Mouse (Mus musculus) liver, adult 2 months (tissue): Measurements from ENCODE around the gene Opn4. TPM values are rescaled to one million over a fixed set of nuclear protein-coding genes. Genes with fewer than 3 reads are reported as not detected.

ENCODE experiments used
- DNase-seq: peaks from one replicate; pipeline ENCODE4 v3.0.0-alpha.2; 2011; ENCODE audit warnings: low read depth, low spot score; ENCODE audit errors: extremely low read depth
- H3K27ac ChIP-seq: fragments of 200-500 bp; replicated peaks from 2 replicates; pipeline ENCODE4 v1.5.1; 2012; ENCODE audit warnings: low read depth, mild to moderate bottlenecking, control low read depth, inconsistent platforms, low read length; ENCODE audit not compliant: insufficient read depth
- H3K27me3 ChIP-seq: fragments of 200-500 bp; 2 replicates; pipeline ENCODE4 v1.6.1; 2012; ENCODE audit warnings: mild to moderate bottlenecking, moderate library complexity, low read length, inconsistent platforms; ENCODE audit not compliant: control insufficient read depth, insufficient read depth
- H3K36me3 ChIP-seq: fragments of 200-500 bp; 2 replicates; pipeline ENCODE4 v1.6.1; 2012; ENCODE audit warnings: low read length, inconsistent platforms; ENCODE audit not compliant: control insufficient read depth, insufficient read depth
- H3K4me1 ChIP-seq: fragments of 200-500 bp; 2 replicates; pipeline ENCODE4 v1.6.1; 2011; ENCODE audit warnings: low read length; ENCODE audit not compliant: control insufficient read depth, insufficient read depth
- H3K4me3 ChIP-seq: fragments of 200-500 bp; 2 replicates; pipeline ENCODE4 v1.5.1; 2011; ENCODE audit warnings: low read depth, mild to moderate bottlenecking, control low read depth, low read length, moderate library complexity; ENCODE audit not compliant: insufficient read depth
- H3K79me2 ChIP-seq: fragments of 200-500 bp; 2 replicates; pipeline ENCODE4 v1.6.1; 2012; ENCODE audit warnings: inconsistent platforms, mild to moderate bottlenecking, low read length, moderate library complexity; ENCODE audit not compliant: control insufficient read depth, insufficient read depth
- H3K9ac ChIP-seq: fragments of 200-500 bp; 2 replicates; pipeline ENCODE4 v1.6.1; 2012; ENCODE audit warnings: low read depth, mild to moderate bottlenecking, control low read depth, inconsistent platforms, low read length
- CTCF ChIP-seq: fragments of 200-500 bp; IDR thresholded peaks from 2 replicates; pipeline ENCODE4 v1.5.1; 2011; ENCODE audit warnings: low read depth, low read length, control low read depth
- POLR2A ChIP-seq: fragments of 200-500 bp; IDR thresholded peaks from 2 replicates; pipeline ENCODE4 v1.6.1; 2011; ENCODE audit warnings: low read length, control low read depth; ENCODE audit not compliant: insufficient read depth; ENCODE audit errors: extremely low read depth
- WGBS: fragments of 180-500 bp; shearing (Covaris S2); methylation state at CpG from one replicate; pipeline ENCODE4 v1.1.7; 2018; 5-methylcytosine and 5-hydroxymethylcytosine counted together
- polyA plus RNA-seq: library from polyadenylated mRNA; depleted of rRNA; stranded (reverse); fragments of >200 nt; gene quantifications from 2 replicates; pipeline ENCODE4 v1.2.3, GENCODE M21; 2012; rRNA removed
- total RNA-seq: library from RNA; depleted of rRNA; stranded (reverse); fragments of >200 nt; gene quantifications from 2 replicates; pipeline ENCODE4 v1.2.3, GENCODE M21; 2014; rRNA removed

Opn4 gene
- total and polyA plus RNA-seq, 2 experiments: not detected

- H3K4me1 ChIP-seq: peaks cover 4% of the 10 kb centered on the region; the same call in 1 of the 2 replicates
- H3K79me2 ChIP-seq: no peaks in the 10 kb centered on the region
- no peak overlapping the region for H3K27ac ChIP-seq
- H3K36me3 ChIP-seq: no peaks in the 10 kb centered on the region
- no peak overlapping the region for H3K9ac ChIP-seq
- DNase-seq: no peak
- H3K4me3 ChIP-seq: no peak overlapping the region
- H3K27me3 ChIP-seq: no peaks in the 10 kb centered on the region
- 92% methylated on average over 6 of the region's 6 CpGs for WGBS
- TF ChIP-seq POLR2A: no peak
- TF ChIP-seq CTCF: no peak
Measured at GRCm38 (mm10) chr14:34543596-34543995, 56.3 kb downstream of the Opn4 start.

- Histone ChIP-seq H3K4me3 (no peak overlapping the region), H3K27me3 (no peaks in the 10 kb centered on the region), H3K9ac (no peak overlapping the region), H3K27ac (no peak overlapping the region), H3K4me1 (no peaks in the 10 kb centered on the region; the same call in 1 of the 2 replicates), H3K36me3 (no peaks in the 10 kb centered on the region), H3K79me2 (no peaks in the 10 kb centered on the region)
- DNase-seq: no peak
- TF ChIP-seq POLR2A: no peak
- no peak for TF ChIP-seq CTCF
- 67% methylated on average over 5 of the region's 5 CpGs for whole genome bisulfite sequencing
Measured at GRCm38 (mm10) chr14:34541896-34542295, 58.0 kb downstream of the Opn4 start.

- Histone ChIP-seq H3K79me2 (no peaks in the 10 kb centered on the region), H3K9ac (no peak overlapping the region), H3K27me3 (no peaks in the 10 kb centered on the region), H3K4me3 (no peak overlapping the region), H3K36me3 (no peaks in the 10 kb centered on the region), H3K27ac (no peak overlapping the region), H3K4me1 (peaks cover 4% of the 10 kb centered on the region; the same call in 1 of the 2 replicates)
- WGBS: 38% methylated on average over 16 of the region's 17 CpGs
- TF ChIP-seq CTCF (no peak), POLR2A (no peak)
- no peak for DNase-seq
Measured at GRCm38 (mm10) chr14:34540685-34541162, 59.2 kb downstream of the Opn4 start.

Other genes starting within 250 kb of the Opn4 start
- gene Fam25c, start 244.7 kb downstream of the Opn4 start, total RNA-seq: 56.3 and 66.7 TPM in 2 replicates
- gene Fam25c, start 244.7 kb downstream of the Opn4 start, polyA plus RNA-seq: 74.3 and 146 TPM in 2 replicates
- 0.20 and 0.46 TPM in 2 replicates for gene Sncg, start 225.4 kb downstream of the Opn4 start, total RNA-seq
- 0.11 and 0.45 TPM in 2 replicates for gene Sncg, start 225.4 kb downstream of the Opn4 start, polyA plus RNA-seq
- 9.2 and 10.7 TPM in 2 replicates for gene Mmrn2, start 224.7 kb downstream of the Opn4 start, total RNA-seq
- 3.0 and 3.4 TPM in 2 replicates for gene Mmrn2, start 224.7 kb downstream of the Opn4 start, polyA plus RNA-seq
- gene Bmpr1a, start 96.8 kb downstream of the Opn4 start, total RNA-seq: 20.4 and 23.7 TPM in 2 replicates
- 4.2 and 4.5 TPM in 2 replicates for gene Bmpr1a, start 96.8 kb downstream of the Opn4 start, polyA plus RNA-seq
- gene 9230112D13Rik, start 77.3 kb downstream of the Opn4 start, total RNA-seq: not detected in 2 replicates
- not detected in 2 replicates for gene 9230112D13Rik, start 77.3 kb downstream of the Opn4 start, polyA plus RNA-seq
- 0.18 TPM in 1 of 2 replicates, not detected in the other for gene Ldb3, start 11.5 kb downstream of the Opn4 start, total RNA-seq
- gene Ldb3, start 11.5 kb downstream of the Opn4 start, polyA plus RNA-seq: 0.06 TPM in 2 replicates
- 60.5 and 63.4 TPM in 2 replicates for gene Wapl, start 73.8 kb upstream of the Opn4 start, total RNA-seq
- gene Wapl, start 73.8 kb upstream of the Opn4 start, polyA plus RNA-seq: 5.8 and 6.8 TPM in 2 replicates
- gene Grid1, start 220.0 kb upstream of the Opn4 start, total RNA-seq: 0.55 and 0.74 TPM in 2 replicates
- gene Grid1, start 220.0 kb upstream of the Opn4 start, polyA plus RNA-seq: 0.46 and 1.7 TPM in 2 replicates